Mouse (Mus musculus): ENCODE data around the gene Tmem108.

The Tmem108 gene

DNA sequence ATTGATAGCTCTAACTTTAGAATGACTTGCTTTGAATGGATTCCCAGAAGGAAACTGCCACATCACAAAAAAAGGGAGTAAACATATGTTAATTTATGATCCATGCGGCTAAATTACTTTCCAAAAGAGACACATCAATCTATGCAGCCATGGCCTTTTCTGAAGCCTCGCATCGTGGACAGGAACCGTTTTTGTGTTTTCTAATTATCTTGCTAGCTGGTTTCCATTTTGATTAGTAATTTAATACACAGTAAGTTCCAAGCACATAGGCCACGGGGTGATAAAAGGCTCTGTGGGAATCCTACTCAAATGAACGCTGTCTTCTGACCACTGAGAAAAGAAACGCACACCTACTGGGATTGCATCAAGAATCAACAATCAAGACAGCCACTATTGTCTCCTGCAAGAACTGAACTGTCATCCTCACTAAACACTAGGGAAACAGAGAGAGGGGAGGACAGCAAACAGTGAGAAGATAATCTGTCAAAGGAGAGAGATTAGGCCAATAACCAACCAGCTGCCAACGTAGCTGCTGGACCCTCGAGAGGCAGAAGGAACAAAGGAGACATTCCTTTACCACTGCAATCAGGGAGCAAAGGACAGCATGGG is 132.7 kb downstream of the Tmem108 start:
- no peak for DNase-seq (ENCODE audit: low spot score)

GRCm38 (mm10) chr9:103627404-103627900 is 134.2 kb downstream of the Tmem108 start:
- no peak for DNase-seq (ENCODE audit: low spot score)

- DNase-seq (ENCODE audit: low spot score): no peak
These were observed 135.5 kb downstream of the Tmem108 start for GRCm38 (mm10) chr9:103626156-103626555.

DNA sequence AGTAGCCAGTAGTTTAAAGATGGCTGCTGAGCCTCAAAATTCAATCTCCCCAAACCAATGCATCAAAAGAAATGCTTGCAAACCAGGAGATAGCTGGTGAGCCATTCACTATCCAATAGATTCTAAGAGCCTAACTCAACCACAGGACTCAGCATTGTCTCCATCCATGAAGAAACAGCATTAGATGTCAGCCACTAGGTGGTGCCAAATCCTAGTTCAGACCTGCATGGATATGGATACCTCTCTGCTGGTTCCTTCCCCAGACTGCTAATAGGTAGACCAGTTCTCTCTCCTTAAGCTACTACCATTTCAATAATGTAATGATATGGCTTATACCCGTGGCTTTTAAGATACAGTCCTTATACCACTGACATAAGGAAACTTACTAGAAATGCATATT is 137.0 kb downstream of the Tmem108 start:
- DNase-seq (ENCODE audit: low spot score): peak; percentile 65

- DNase-seq (ENCODE audit: low spot score): peak; percentile 24
These were observed 137.9 kb downstream of the Tmem108 start for GRCm38 (mm10) chr9:103623560-103624316.

GRCm38 (mm10) chr9:103622988-103623387 is 138.6 kb downstream of the Tmem108 start:
- no peak for DNase-seq (ENCODE audit: low spot score)

- no peak for DNase-seq (ENCODE audit: low spot score)
These were observed 139.8 kb downstream of the Tmem108 start for GRCm38 (mm10) chr9:103621870-103622269.

GRCm38 (mm10) chr9:103620517-103621212 is 141.0 kb downstream of the Tmem108 start:
- DNase-seq (ENCODE audit: low spot score): no peak

DNA sequence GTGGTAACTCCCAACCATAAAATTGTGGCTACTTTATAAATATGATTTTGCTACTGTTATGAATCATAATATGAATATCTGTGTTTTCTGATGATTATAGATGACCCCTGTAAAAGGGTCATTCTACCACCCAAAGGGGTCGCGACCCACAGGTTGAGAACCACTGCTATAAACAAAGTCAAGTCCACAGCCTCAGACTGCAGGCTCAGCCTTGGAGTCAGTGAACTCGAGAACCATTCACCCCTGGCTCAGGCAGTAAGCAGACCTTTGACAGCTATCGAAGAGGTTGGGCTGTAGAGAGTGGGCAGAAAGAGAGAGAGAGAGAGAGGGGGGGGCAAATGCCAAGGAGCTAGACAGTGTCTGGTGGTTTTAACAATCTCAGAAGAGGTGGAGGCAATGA is 147.4 kb downstream of the Tmem108 start:
- DNase-seq (ENCODE audit: low spot score): no peak

GRCm38 (mm10) chr9:103608161-103609058 is 153.2 kb downstream of the Tmem108 start:
- no peak for DNase-seq (ENCODE audit: low spot score)

GRCm38 (mm10) chr9:103606056-103606455 is 155.6 kb downstream of the Tmem108 start:
- no peak for DNase-seq (ENCODE audit: low spot score)

DNA sequence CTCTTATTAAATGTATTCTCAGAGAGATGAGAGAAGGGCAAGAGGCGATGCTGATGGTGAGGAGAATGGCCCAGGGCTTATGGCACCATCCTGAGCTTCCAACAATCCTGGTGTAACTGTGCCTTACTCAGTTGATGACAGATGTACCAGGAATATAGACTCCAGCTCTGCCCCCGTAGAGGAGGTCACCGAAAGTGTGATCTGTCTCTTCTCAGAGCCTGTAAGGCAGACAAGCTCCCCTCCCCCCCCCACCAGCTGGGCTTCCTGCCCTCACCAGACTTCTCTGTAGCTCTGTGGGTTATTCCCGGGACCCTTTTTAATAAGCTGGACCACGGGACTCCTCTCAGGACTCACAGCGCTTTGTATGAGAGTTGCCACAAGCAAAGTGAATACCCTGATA is 157.8 kb downstream of the Tmem108 start:
- no peak for DNase-seq (ENCODE audit: low spot score)

- no peak for DNase-seq (ENCODE audit: low spot score)
These were observed 159.8 kb downstream of the Tmem108 start for GRCm38 (mm10) chr9:103601878-103602277.

- no peak for DNase-seq (ENCODE audit: low spot score)
These were observed 160.8 kb downstream of the Tmem108 start for GRCm38 (mm10) chr9:103600834-103601233.

DNA sequence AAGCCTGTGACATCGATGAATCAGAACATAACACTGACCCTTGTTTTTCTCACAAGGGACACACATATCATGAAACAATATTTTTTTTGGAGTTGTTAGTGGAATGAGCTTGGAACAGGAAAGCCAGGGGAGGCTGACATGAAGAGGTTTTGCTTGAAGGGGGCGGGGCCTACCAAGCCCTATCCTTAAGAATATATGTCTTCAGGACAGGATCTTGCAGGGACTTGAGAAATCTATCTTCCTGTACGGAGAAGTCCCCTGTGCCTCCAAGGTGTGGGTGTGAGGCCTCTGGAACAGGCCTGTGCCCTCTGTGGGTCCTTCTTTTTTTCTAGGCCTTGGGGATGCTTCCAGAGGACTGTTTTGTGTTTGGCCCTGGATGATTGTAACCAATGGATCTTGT is 161.7 kb downstream of the Tmem108 start:
- DNase-seq (ENCODE audit: low spot score): no peak

- no peak for DNase-seq (ENCODE audit: low spot score)
These were observed 163.8 kb downstream of the Tmem108 start for GRCm38 (mm10) chr9:103597861-103598260.

DNA sequence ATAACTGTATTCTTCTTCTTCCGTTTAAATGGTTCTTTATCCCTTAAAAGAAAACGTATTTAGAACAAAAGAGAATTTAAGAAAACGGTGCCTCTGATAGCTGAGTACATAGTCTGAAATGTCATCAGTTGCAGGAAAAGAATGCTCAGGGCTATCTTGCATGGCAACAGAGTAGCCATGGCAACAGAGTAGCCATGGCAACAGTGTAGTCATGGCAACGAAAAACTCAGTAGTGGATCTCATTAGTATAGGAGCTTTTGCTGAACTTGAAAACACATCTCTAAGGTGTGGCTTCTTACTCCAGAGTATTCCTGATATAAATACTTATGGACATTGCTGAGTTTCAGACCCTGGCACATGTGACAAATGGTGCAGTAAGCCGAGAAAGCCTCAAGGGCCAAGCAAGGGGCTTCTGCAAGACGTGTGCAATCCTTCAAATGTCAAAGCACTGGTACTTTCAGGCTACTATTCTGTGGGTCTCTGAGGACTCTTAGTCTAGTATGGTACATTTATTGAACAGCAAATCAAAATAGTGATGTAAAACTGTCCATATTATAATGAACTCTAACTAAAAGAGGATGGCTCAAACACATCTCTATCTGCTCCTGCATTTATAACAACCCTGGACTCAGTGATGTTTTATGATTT is 166.3 kb downstream of the Tmem108 start:
- no peak for DNase-seq (ENCODE audit: low spot score)

DNA sequence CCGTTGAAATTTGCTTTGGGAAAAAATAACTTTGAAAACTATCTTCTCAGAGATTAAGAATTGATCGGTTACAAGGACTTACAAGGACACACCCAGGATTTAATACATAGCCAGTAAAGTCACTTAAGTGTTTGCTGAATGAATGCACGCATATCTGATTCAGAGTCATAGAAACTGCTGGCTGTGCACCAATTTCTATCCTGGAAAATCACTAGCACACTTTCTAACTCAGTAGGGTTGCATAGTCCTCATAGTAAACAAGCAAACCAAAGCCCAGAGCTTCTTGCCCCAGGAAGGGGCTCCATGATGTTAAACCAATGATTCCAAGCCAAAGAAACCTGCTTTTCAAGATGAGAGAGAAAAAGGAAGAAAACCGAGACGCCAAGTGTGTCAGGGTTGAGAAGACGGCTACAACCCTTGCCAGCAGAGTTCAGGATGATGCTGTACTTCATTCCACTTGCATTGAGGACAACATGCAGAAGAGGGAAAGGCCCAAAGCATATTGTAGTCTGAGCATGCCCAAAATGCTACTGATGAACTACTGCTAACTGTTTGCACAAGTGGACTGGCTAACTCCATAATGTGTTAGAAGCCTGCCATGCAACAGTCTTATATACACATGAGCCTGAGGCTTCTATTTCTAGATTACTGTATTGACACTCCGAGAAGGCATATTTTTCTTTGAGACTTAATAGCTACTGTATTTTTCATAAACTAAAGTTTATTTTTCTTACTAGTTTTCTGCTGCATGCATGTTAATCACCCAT is 167.0 kb downstream of the Tmem108 start:
- no peak for DNase-seq (ENCODE audit: low spot score)

DNA sequence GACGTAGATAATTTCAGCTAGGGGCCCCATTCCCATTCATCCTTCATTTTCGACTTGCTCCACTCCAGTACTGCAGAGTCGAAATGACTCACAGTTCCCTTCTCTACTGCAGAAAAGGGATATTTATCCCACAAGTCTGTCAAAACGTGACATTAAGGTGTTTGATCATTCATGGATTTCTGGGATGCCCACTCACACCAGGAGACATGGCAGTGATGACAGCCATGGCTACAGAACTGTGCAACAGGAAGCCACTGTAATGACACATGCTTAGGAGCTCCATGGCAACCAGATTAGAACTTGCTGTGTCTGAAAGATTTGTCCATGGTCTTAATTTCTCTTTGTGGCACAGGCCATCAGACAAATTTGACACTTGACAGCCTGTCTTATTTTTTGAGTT is 168.6 kb downstream of the Tmem108 start:
- no peak for DNase-seq (ENCODE audit: low spot score)

DNA sequence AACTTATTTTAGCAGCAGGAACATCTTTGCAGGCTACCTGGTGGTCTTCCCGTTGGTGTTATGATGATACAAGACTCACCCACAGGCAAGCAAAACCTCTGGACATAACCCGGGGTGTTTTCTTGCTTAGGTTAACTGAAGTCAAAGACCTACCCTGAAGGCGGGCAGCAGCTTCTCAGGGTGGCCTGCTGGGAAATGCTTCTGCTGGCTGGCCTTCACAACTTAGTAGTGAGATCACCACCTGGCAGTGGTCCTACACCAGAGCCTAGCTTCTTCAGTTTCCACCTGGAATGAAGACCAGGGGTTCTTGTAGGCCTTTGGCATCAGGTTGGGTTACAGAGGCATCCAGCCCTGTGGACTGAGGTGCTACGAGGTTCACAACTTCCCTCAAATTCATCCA is 169.7 kb downstream of the Tmem108 start:
- DNase-seq (ENCODE audit: low spot score): no peak

- DNase-seq (ENCODE audit: low spot score): no peak
These were observed 170.8 kb downstream of the Tmem108 start for GRCm38 (mm10) chr9:103590801-103591200.

All from urinary bladder, postnatal 14 days (tissue).